Mouse (Mus musculus) lung, postnatal 36 days (tissue): ENCODE data around the gene Rabl6.

Experiments
- DNase-seq: peaks from one replicate; pipeline ENCODE4 v3.0.0; 2022; ENCODE audit warnings: mixed read lengths

The Rabl6 gene

DNA sequence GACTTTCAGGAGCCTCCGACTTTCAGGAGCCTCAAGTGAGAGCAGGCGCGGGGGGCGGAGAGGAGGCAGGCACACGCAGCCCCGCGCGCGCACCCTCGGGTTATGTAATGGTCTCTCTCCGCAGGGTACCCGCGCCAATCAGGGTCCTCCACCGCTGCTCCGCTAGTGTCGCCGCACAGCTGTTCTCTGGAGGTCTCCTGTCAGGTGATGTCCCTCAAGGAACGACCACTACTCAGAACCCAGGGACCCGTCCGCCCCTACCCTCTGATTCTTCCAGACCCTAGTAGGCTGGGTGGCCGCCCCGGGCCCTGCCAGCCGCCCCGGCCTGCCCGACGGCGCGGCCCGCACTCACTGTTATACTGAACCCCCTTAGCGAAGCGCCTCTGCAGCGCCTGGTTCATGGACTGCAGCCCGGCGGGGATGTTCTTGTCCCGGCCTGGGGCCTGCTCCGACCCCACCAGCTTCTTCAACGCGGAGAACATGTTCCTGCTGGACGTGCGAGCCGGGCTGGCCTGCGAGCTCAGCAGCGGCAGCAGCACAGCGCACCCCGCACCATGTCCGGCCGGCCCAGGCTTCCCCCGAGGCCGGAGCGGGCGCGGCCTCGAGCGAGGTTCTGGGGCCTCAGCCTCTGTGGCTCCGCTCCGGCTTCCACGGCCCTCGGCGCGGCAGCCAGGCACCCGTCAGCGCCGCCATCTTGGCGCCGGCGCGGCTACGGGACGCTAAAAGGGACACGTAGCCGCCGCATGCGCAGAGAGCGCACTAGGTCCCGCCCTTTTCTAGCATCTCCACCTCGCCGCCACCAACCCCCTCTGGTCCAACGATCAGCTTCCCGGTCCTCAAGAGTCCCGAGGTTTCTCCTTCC is at the start of gene Rabl6:
Gene Rabl6, minus strand, starts transcription at position 761 of the 862 bp plus-strand sequence.
- DNase-seq = peak; percentile 93

DNA sequence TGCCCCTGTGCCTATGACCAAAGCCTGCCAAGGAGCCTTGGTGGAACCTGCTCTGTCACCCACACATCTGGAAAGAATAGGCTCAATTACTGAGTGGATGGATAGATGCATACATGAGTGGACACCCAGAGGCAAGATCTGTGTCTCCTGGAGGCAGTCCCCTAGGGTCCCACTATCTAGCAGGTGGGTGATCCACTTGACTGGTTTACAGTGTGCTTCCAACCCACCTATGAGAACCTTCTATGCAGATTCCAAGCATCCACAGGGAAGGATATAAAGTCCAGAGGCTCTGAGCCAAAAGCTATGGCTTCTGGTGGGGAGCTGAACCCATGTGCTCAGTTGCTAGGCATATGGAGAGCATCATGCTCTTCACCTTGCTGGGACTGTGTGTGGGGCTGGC is 49.3 kb upstream of the Rabl6 start, which contains the start of gene Lcn5:
Gene Lcn5, plus strand, starts transcription at position 301 of the 400 bp plus-strand sequence.
- no peak for DNase-seq

- DNase-seq = peak; percentile 6
These were observed 48.9 kb upstream of the Rabl6 start for GRCm38 (mm10) chr2:25657246-25657645.

- DNase-seq = peak; percentile 29
These were observed 48.4 kb upstream of the Rabl6 start for GRCm38 (mm10) chr2:25656691-25657090.

GRCm38 (mm10) chr2:25654502-25654901 is 46.2 kb upstream of the Rabl6 start:
- DNase-seq = peak; percentile 10

- peak; percentile 10 for DNase-seq
These were observed 44.6 kb upstream of the Rabl6 start, which contains the start of gene Lcn8 for GRCm38 (mm10) chr2:25652902-25653301. Gene Lcn8 (plus strand): TSS chr2:25653120.

- peak; percentile 44 for DNase-seq
These were observed 31.6 kb upstream of the Rabl6 start for GRCm38 (mm10) chr2:25639890-25640289.

- DNase-seq = no peak
These were observed 25.7 kb upstream of the Rabl6 start for GRCm38 (mm10) chr2:25634046-25634445.

DNA sequence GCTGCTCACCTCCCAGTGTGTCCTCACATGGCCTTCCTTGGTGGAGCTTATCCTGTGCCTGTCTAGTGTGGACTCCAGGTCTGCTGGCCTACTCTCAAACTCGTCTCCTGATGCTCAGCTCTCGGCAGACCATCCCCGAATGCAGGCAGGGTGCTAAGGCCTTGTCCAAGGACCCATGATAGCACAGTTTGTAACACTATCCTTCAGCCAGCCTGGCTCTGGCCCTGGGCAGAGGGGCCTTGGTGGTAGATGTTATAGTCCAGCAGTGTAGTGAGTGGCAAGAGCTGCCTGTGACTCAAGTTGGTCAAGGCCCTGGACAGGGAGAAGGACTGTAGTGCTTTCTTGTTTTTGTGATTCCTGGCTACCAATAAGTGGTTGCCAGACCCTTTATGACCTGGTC is 25.3 kb upstream of the Rabl6 start:
- DNase-seq = no peak

GRCm38 (mm10) chr2:25628738-25629137 is 20.4 kb upstream of the Rabl6 start:
- no peak for DNase-seq

GRCm38 (mm10) chr2:25627811-25628210 is 19.5 kb upstream of the Rabl6 start, which contains the start of gene Fcna:
Gene Fcna (minus strand): TSS chr2:25628030.
- DNase-seq = no peak

DNA sequence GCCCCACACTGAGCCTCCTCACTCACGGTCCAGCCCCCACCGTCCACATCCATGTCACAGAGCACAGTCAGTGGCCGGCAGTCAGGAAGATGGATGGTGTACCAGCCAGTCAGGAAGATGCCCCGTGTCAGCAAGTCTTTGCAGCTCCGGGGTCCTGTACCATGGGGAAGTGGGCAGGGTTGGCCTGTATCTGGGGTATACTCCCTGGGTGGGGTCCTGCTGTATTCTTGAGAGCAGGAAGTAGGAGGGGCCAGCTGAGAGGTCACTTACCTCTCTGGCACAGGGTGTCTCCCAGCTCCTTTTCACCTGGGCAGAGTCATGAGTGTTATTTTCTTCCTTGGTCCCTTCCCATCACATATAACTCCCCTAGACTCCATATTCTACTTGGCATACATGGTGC is 17.7 kb upstream of the Rabl6 start:
- no peak for DNase-seq

DNA sequence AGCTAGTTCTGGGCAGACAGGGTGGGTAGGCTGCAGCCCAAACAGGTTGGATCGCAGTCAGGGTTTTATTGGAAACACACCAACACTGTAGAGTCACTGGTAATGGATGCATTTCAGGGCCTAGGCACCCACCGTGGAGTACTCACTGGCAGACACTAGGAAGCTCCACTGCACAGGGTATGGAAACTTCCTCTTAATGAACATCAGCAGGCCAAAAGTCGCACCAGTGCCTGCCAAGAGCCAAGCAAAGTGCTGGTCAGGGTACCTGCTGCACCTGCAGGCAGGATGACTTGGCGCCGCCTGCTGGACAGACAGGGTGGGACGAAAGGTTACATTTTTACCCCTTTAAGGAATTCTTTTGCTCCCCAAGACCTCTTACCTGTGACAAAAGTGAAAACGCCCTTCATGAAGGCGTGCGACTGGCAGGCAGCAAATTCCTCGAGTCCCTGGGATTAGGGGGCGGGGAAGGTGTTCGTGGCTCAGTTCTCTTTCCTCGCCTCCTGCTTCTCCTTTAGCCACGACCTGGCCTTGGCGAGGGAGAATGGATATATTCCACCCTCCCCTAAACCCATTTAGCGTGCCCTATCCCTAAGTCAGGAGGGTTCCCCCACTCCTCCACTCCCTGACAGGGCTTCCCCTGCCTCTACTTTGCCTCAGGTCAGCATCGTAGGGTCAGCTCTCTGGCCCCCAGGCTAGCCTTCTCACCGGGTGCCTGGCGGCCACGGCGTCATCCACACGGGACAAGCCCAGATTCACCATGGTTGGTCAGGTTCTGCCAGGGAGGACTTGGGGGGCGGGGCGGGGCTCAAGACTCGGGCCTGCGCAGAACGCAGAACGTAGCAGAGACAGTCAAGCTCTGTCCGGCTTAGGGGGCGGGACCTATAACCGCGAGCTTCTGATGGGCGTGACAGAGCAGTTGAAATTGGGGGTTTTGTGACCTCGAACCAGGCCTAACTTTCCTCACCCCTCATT is 13.2 kb upstream of the Rabl6 start, which contains the start of gene Tmem141:
Gene Tmem141, minus strand, starts transcription at position 777 of the 972 bp plus-strand sequence.
- peak; percentile 97 for DNase-seq

GRCm38 (mm10) chr2:25620852-25621228 is 12.5 kb upstream of the Rabl6 start:
- no peak for DNase-seq

GRCm38 (mm10) chr2:25620386-25620785 is 12.1 kb upstream of the Rabl6 start:
- no peak for DNase-seq

DNA sequence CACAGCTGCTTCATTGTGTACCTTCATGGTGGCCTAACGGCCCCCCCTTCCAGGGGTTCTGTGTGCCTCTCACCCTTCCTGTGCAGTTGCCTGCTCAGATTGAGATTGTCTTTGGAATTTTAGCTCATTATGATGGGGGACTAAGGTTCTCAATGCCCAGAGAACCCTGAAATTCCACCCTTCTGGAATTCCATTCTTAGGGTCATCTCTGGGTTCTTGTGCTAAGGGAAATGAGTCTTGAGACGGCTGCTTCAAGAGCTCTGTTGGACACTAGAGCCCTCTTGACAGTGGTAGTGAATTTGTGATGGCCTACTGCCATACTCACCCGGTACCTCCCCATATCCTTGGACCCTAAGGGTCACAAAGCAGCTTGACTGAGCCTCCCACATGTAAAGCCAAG is 9.3 kb upstream of the Rabl6 start, which contains the start of gene Ccdc183:
Gene Ccdc183, minus strand, starts transcription at position 101 of the 400 bp plus-strand sequence.
- DNase-seq = no peak

GRCm38 (mm10) chr2:25616398-25616797 is 8.1 kb upstream of the Rabl6 start:
- DNase-seq = no peak

DNA sequence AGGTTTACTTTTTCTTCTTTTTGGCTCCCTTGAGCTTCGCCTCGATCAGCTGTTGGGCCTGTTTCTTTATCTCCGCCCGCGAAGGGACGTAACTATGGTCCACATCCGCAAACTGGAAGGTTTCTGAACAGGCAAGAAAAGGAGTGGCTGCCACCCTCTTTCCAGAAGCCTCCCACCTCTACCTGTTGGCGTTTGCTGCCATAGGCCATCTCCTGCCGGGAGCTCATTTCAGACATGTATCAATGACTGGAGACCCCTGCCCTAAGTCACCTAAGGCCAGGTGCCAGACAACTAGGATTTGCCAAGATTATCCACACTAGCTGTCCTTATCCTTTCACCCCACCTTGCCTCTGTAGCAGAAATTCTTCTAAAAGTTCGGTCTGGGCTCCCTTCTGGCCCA is 350 bp upstream of the Rabl6 start:
- DNase-seq = no peak

DNA sequence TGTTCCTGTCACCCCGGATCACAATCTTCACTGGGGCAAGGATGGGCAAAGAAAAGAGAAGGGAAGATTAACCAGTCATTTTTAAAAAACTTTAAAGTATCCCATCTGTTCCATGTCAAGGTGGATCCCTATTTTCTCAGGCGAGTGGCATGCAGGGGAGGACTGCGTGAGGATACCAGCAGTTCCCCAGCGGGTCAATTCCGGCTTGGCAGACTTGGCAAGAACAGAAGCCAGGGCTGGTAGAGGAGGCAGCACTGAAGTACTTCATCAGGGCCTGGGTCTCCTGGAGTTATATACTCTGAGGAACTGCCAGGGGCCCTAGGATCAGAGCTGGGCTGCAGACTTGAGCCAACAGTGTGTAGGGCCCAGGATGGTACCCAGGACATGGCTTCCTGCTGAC is 5.8 kb downstream of the Rabl6 start:
- DNase-seq = no peak

DNA sequence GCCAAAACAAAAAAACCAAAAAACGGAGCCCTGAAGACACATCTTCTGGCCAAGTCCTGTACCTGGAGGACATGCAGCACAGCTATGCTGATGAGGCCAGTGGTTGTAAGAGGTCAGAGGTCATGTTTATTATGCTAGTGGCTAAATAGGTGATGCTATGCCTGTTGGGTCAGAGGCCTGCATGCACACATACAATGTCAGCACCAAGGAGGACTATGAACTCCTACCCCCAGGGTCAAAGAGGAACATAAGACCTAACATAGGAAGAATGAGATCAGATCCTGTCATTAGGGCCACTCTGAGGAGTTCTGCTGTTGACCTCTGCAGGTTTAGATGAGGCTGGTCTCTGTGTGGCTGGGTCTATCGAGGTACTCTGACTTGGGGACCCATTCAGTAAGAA is 8.3 kb downstream of the Rabl6 start:
- no peak for DNase-seq

- DNase-seq = no peak
These were observed 9.6 kb downstream of the Rabl6 start for GRCm38 (mm10) chr2:25598749-25599148.

GRCm38 (mm10) chr2:25596765-25597510 is 11.4 kb downstream of the Rabl6 start:
- DNase-seq = no peak
